Mouse (Mus musculus) heart, adult 10 weeks (tissue): ENCODE measurements around the gene Dnaaf5. TPM values are rescaled to one million over a fixed set of nuclear protein-coding genes. Genes with fewer than 3 reads are reported as not detected.

Experiments
- polyA plus RNA-seq: library from polyadenylated mRNA; stranded (reverse); fragments of 350-450 nt; fragmentation: Illumina TruSeq; extraction: RNeasy Lipid Tissue Mini Kit (QIAGEN cat#74804); gene quantifications from one replicate; pipeline ENCODE4 v1.2.3, GENCODE M21; 2014; ENCODE audit warnings: low read depth, low replicate concordance

The Dnaaf5 gene
- polyA plus RNA-seq = 8.7 TPM

GRCm38 (mm10) chr5:139149681-139150602 is at the start of gene Dnaaf5, which contains the start of gene Prkar1b:
Gene Dnaaf5, plus strand, starts transcription at chr5:139150223.
Gene Prkar1b, minus strand, starts transcription at chr5:139150001.

GRCm38 (mm10) chr5:139199995-139200769 is 50.2 kb downstream of the Dnaaf5 start, which contains the start of gene Sun1:
Gene Sun1, plus strand, starts transcription at chr5:139200637.

Other genes starting within 250 kb of the Dnaaf5 start
- gene Pdgfa, start 152.9 kb upstream of the Dnaaf5 start, polyA plus RNA-seq = 22.4 TPM
- 1.9 TPM for gene Prkar1b, start 222 bp upstream of the Dnaaf5 start, polyA plus RNA-seq
- 44.4 TPM for gene Sun1, start 50.4 kb downstream of the Dnaaf5 start, polyA plus RNA-seq
- 49.9 TPM for gene Get4, start 102.1 kb downstream of the Dnaaf5 start, polyA plus RNA-seq
- gene Adap1, start 175.4 kb downstream of the Dnaaf5 start, polyA plus RNA-seq = 2.5 TPM
- 56.3 TPM for gene Cox19, start 201.2 kb downstream of the Dnaaf5 start, polyA plus RNA-seq
- not detected for gene Cyp2w1, start 202.4 kb downstream of the Dnaaf5 start, polyA plus RNA-seq
- 52.5 TPM for gene Gpr146, start 227.5 kb downstream of the Dnaaf5 start, polyA plus RNA-seq